Mouse (Mus musculus): ENCODE results near the gene Osbpl2. TPM values are rescaled to one million over a fixed set of nuclear protein-coding genes. Genes with fewer than 3 reads are reported as not detected.

Gene Osbpl2
- polyA plus RNA-seq, 1 experiment from 2014 or later: 66.1 TPM

DNA sequence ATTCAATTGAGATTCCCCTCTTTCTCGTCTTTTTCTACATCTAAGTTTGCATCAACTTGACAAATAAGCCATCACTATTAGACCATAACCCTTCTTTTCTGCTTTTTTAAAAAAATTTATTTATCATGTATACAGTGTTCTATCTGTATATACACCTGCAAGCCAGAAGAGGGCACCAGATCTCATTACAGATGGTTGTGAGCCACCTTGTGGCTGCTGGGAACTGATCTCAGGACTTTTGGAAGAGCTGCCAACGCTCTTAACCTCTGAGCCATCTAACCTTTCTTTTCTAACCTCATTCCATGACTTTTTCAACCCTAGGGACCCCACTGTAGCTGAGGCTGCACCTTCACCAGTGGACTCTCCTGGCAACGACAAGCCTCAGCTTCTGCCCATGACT, 93.1 kb downstream of the Osbpl2 start:
- no peaks in the 10 kb centered on the region for H3K36me3 ChIP-seq
- H3K27ac ChIP-seq: no peak overlapping the region
- peaks cover 5% of the 10 kb centered on the region; the same call in 1 of the 2 replicates for H3K4me1 ChIP-seq (replicated peaks)
- H3K4me3 ChIP-seq (replicated peaks): no peak overlapping the region
- 93% methylated on average over 3 of the region's 3 CpGs for WGBS
- no peak overlapping the region for H3K4me2 ChIP-seq (replicated peaks)
- no peaks in the 10 kb centered on the region for H3K9me3 ChIP-seq
- no peaks in the 10 kb centered on the region for H3K27me3 ChIP-seq
- no peak overlapping the region for H3K9ac ChIP-seq (replicated peaks)
- ATAC-seq: no peak

Small RNA genes within 50 kb of the gene (microRNA-seq; reads per million reads assigned to microRNA genes)
- not detected for gene Mir7005

Other genes with a start within 250 kb of the Osbpl2 start
- gene Taf4, start 142.7 kb upstream of the Osbpl2 start, polyA plus RNA-seq (2015; fragmentation: Nextera tagmentation; extraction: Ambion mirVana): 4.1 and 4.5 TPM in 2 replicates
- gene Lsm14b, start 94.3 kb upstream of the Osbpl2 start, polyA plus RNA-seq (2015; fragmentation: Nextera tagmentation; extraction: Ambion mirVana): 20.9 and 24.8 TPM in 2 replicates
- 676 and 705 TPM in 2 replicates for gene Psma7, start 76.9 kb upstream of the Osbpl2 start, polyA plus RNA-seq (2015; fragmentation: Nextera tagmentation; extraction: Ambion mirVana)
- gene Ss18l1, start 76.8 kb upstream of the Osbpl2 start, polyA plus RNA-seq (2015; fragmentation: Nextera tagmentation; extraction: Ambion mirVana): 51.2 and 54.8 TPM in 2 replicates
- 37.1 and 37.3 TPM in 2 replicates for gene Mtg2, start 48.7 kb upstream of the Osbpl2 start, polyA plus RNA-seq (2015; fragmentation: Nextera tagmentation; extraction: Ambion mirVana)
- 4.4 and 5.1 TPM in 2 replicates for gene Hrh3, start 14.8 kb upstream of the Osbpl2 start, polyA plus RNA-seq (2015; fragmentation: Nextera tagmentation; extraction: Ambion mirVana)
- 213 TPM in 2 replicates for gene Adrm1, start 52.2 kb downstream of the Osbpl2 start, polyA plus RNA-seq (2015; fragmentation: Nextera tagmentation; extraction: Ambion mirVana)
- 1.4 and 1.7 TPM in 2 replicates for gene Lama5, start 106.6 kb downstream of the Osbpl2 start, polyA plus RNA-seq (2015; fragmentation: Nextera tagmentation; extraction: Ambion mirVana)
- gene Rps21, start 138.1 kb downstream of the Osbpl2 start, polyA plus RNA-seq (2015; fragmentation: Nextera tagmentation; extraction: Ambion mirVana): 418 and 448 TPM in 2 replicates
- 18.2 and 21.6 TPM in 2 replicates for gene Cables2, start 154.2 kb downstream of the Osbpl2 start, polyA plus RNA-seq (2015; fragmentation: Nextera tagmentation; extraction: Ambion mirVana)
- gene Rbbp8nl, start 170.6 kb downstream of the Osbpl2 start, polyA plus RNA-seq (2015; fragmentation: Nextera tagmentation; extraction: Ambion mirVana): not detected in 2 replicates
- gene Gata5, start 215.4 kb downstream of the Osbpl2 start, polyA plus RNA-seq (2015; fragmentation: Nextera tagmentation; extraction: Ambion mirVana): not detected in 2 replicates

Data from midbrain, embryonic 13.5 days (tissue).